Mouse (Mus musculus) liver, postnatal 0 days (tissue): Measurements from ENCODE around the gene Rnf13. TPM values are rescaled to one million over a fixed set of nuclear protein-coding genes. Genes with fewer than 3 reads are reported as not detected.
A peak's percentile ranks its signal among the peaks of the same experiment; 100 is the strongest.

Source experiments
- ATAC-seq: fragments of 200-750 bp; cut with Nextera tagmentation; 2 replicates; pipeline ENCODE4 v1.8.0; 2017; ENCODE audit warnings: mild to moderate bottlenecking, moderate library complexity
- DNase-seq: peaks from one replicate; pipeline ENCODE4 v3.0.0-alpha.2; 2016
- H3K27ac ChIP-seq: fragments of 300-500 bp; sonication (generic); 2 replicates; pipeline ENCODE4 v1.5.1; 2014; ENCODE audit warnings: antibody characterized with exemption, moderate library complexity, mild to moderate bottlenecking, low read depth
- H3K27me3 ChIP-seq: fragments of 300-500 bp; sonication (generic); 2 replicates; pipeline ENCODE4 v1.6.1; 2014; ENCODE audit warnings: low read length, control low read depth, mixed read lengths; ENCODE audit not compliant: insufficient read depth
- H3K36me3 ChIP-seq: fragments of 300-500 bp; sonication (generic); replicated peaks from 2 replicates; pipeline ENCODE4 v1.6.1; 2014; ENCODE audit warnings: mild to moderate bottlenecking, control low read depth, low read length, moderate library complexity, mixed read lengths; ENCODE audit not compliant: insufficient read depth
- H3K4me1 ChIP-seq: fragments of 300-500 bp; sonication (generic); 2 replicates; pipeline ENCODE4 v1.6.1; 2014; ENCODE audit warnings: antibody characterized with exemption, mild to moderate bottlenecking, control low read depth; ENCODE audit not compliant: insufficient read depth
- H3K4me2 ChIP-seq: fragments of 300-500 bp; sonication (generic); 2 replicates; pipeline ENCODE4 v1.6.1; 2014; ENCODE audit warnings: low read depth, mild to moderate bottlenecking, low read length, moderate library complexity, mixed read lengths
- H3K4me3 ChIP-seq: fragments of 300-500 bp; sonication (generic); 2 replicates; pipeline ENCODE4 v1.5.1; 2014; ENCODE audit warnings: low read depth, low read length
- H3K9ac ChIP-seq: fragments of 300-500 bp; sonication (generic); replicated peaks from 2 replicates; pipeline ENCODE4 v1.6.1; 2014; ENCODE audit warnings: mild to moderate bottlenecking, moderate library complexity
- H3K9me3 ChIP-seq: fragments of 300-500 bp; sonication (generic); 2 replicates; pipeline ENCODE4 v1.6.1; 2016; ENCODE audit warnings: mild to moderate bottlenecking, control low read depth, low read length, mixed read lengths
- CTCF ChIP-seq: sonication (generic); IDR thresholded peaks from 2 replicates; pipeline ENCODE4 v1.5.1; 2016; ENCODE audit warnings: antibody characterized with exemption, low read depth
- EP300 ChIP-seq: IDR thresholded peaks from 2 replicates; pipeline ENCODE4 v1.6.1; 2016; ENCODE audit warnings: antibody characterized with exemption, low read depth, mild to moderate bottlenecking
- WGBS: fragments of 180-500 bp; shearing (Covaris S2); extraction: QIAGEN DNeasy Blood & Tissue Kit; methylation state at CpG from one replicate; pipeline ENCODE4 v1.1.7; 2014; ENCODE audit not compliant: insufficient replicate concordance; 5-methylcytosine and 5-hydroxymethylcytosine counted together
- polyA plus RNA-seq: library from polyadenylated mRNA; unstranded; fragments of >200 nt; fragmentation: Nextera tagmentation; extraction: Ambion mirVana; gene quantifications from 2 replicates; pipeline ENCODE4 v1.2.1, GENCODE M21; 2015

Rnf13 gene
- 112 and 119 TPM in 2 replicates for polyA plus RNA-seq

- Histone ChIP-seq H3K4me1 (peaks cover 22% of the 10 kb centered on the region), H3K27ac (peak within 1 kb of the TSS; percentile 98), H3K4me3 (peak within 1 kb of the TSS; percentile 84), H3K4me2 (peak within 1 kb of the TSS; percentile 93), H3K9me3 (no peaks in the 10 kb centered on the region), H3K27me3 (no peaks in the 10 kb centered on the region), H3K36me3 (no peaks in the 10 kb centered on the region), H3K9ac (peak within 1 kb of the TSS; percentile 84)
- peak; percentile 95 for ATAC-seq
- peak; percentile 95 for DNase-seq
- TF ChIP-seq EP300 (peak; percentile 30), CTCF (no peak)
- WGBS: under 1% methylated on average over 59 of the region's 59 CpGs
Measured at GRCm38 (mm10) chr3:57735511-57736370, at the start of gene Rnf13. Gene Rnf13 (plus strand): TSS chr3:57736062.

GRCm38 (mm10) chr3:57691772-57692171 is 44.1 kb upstream of the Rnf13 start:
- H3K9me3 ChIP-seq: no peaks in the 10 kb centered on the region
- DNase-seq (no peak), ATAC-seq (no peak)
- no peaks in the 10 kb centered on the region for H3K4me1 ChIP-seq
- H3K4me3 ChIP-seq: no peak overlapping the region
- no peak overlapping the region for H3K27ac ChIP-seq
- H3K27me3 ChIP-seq: no peaks in the 10 kb centered on the region
- TF ChIP-seq EP300: no peak
- TF ChIP-seq CTCF: no peak
- H3K9ac ChIP-seq: no peak overlapping the region
- H3K4me2 ChIP-seq: no peak overlapping the region
- H3K36me3 ChIP-seq: no peaks in the 10 kb centered on the region
- 56% methylated on average over 4 of the region's 4 CpGs for WGBS

GRCm38 (mm10) chr3:57692719-57693118 is 43.1 kb upstream of the Rnf13 start, which contains the start of gene Ankub1:
Gene Ankub1 (minus strand): TSS chr3:57692799.
- Histone ChIP-seq H3K27me3 (no peaks in the 10 kb centered on the region), H3K4me2 (no peak within 1 kb of the TSS), H3K4me1 (no peaks in the 10 kb centered on the region), H3K9ac (no peak within 1 kb of the TSS), H3K27ac (no peak within 1 kb of the TSS), H3K4me3 (no peak within 1 kb of the TSS), H3K36me3 (no peaks in the 10 kb centered on the region), H3K9me3 (no peaks in the 10 kb centered on the region)
- 65% methylated on average over 2 of the region's 2 CpGs for WGBS
- no peak for TF ChIP-seq EP300
- no peak for TF ChIP-seq CTCF
- DNase-seq (no peak), ATAC-seq (no peak)

- WGBS: 56% methylated on average over 4 of the region's 4 CpGs
- Histone ChIP-seq H3K4me3 (no peak overlapping the region), H3K4me1 (no peaks in the 10 kb centered on the region), H3K9me3 (no peaks in the 10 kb centered on the region), H3K36me3 (no peaks in the 10 kb centered on the region), H3K27me3 (no peaks in the 10 kb centered on the region), H3K27ac (peak overlapping the region; percentile 96), H3K4me2 (peak overlapping the region; percentile 11; the same call in 1 of the 2 replicates), H3K9ac (peak overlapping the region; percentile 45; the same call in 1 of the 2 replicates)
- TF ChIP-seq EP300 (no peak), CTCF (no peak)
- no peak for DNase-seq
- ATAC-seq: no peak
Measured at GRCm38 (mm10) chr3:57696249-57696648, 39.6 kb upstream of the Rnf13 start.

GRCm38 (mm10) chr3:57696779-57697178 is 39.1 kb upstream of the Rnf13 start:
- H3K27me3 ChIP-seq: no peaks in the 10 kb centered on the region
- TF ChIP-seq EP300 (no peak), CTCF (no peak)
- H3K4me1 ChIP-seq: no peaks in the 10 kb centered on the region
- 59% methylated on average over 9 of the region's 9 CpGs for WGBS
- peak overlapping the region; percentile 96 for H3K27ac ChIP-seq
- H3K4me3 ChIP-seq: no peak overlapping the region
- H3K9me3 ChIP-seq: no peaks in the 10 kb centered on the region
- ATAC-seq (peak; percentile 95), DNase-seq (peak; percentile 21)
- no peaks in the 10 kb centered on the region for H3K36me3 ChIP-seq
- H3K4me2 ChIP-seq: 0 out of 2 replicates have a peak overlapping the region, but pooled peaks have one; percentile 11
- peak overlapping the region; percentile 45; the same call in 1 of the 2 replicates for H3K9ac ChIP-seq

- Histone ChIP-seq H3K9ac (no peak overlapping the region), H3K9me3 (no peaks in the 10 kb centered on the region), H3K36me3 (no peaks in the 10 kb centered on the region), H3K4me1 (no peaks in the 10 kb centered on the region), H3K27me3 (no peaks in the 10 kb centered on the region), H3K4me3 (no peak overlapping the region), H3K27ac (peak overlapping the region; percentile 44), H3K4me2 (peak overlapping the region; percentile 24; the same call in 1 of the 2 replicates)
- DNase-seq: no peak
- TF ChIP-seq EP300: no peak
- ATAC-seq: 0 out of 2 replicates have a peak, but pooled peaks have one; percentile 64
- WGBS: 64% methylated on average over 6 of the region's 6 CpGs
Measured at GRCm38 (mm10) chr3:57714151-57714550, 21.7 kb upstream of the Rnf13 start.
